Mouse (Mus musculus) hindbrain, embryonic 12.5 days (tissue): ENCODE measurements at regions not wholly inside any gene's neighbourhood (a gene's known extent, or its start where the extent isn't known, plus 50 kb on each side); places are given as distances from the start of the nearest gene placed in this dataset.

Experiments used
- ATAC-seq: fragments of 200-750 bp; cut with Nextera tagmentation; 2 replicates; pipeline ENCODE4 v1.8.0; 2017; ENCODE audit warnings: moderate TSS enrichment; ENCODE audit not compliant: low FRiP score
- H3K27ac ChIP-seq: fragments of 300-500 bp; sonication (generic); 2 replicates; pipeline ENCODE4 v1.5.1; 2016; ENCODE audit warnings: mild to moderate bottlenecking
- H3K27me3 ChIP-seq: fragments of 300-500 bp; sonication (generic); 2 replicates; pipeline ENCODE4 v1.6.1; 2016; ENCODE audit warnings: mild to moderate bottlenecking
- H3K36me3 ChIP-seq: fragments of 300-500 bp; sonication (generic); 2 replicates; pipeline ENCODE4 v1.6.1; 2016; ENCODE audit warnings: mild to moderate bottlenecking
- H3K4me1 ChIP-seq: fragments of 300-500 bp; sonication (generic); 2 replicates; pipeline ENCODE4 v1.6.1; 2016
- H3K4me2 ChIP-seq: fragments of 300-500 bp; sonication (generic); replicated peaks from 2 replicates; pipeline ENCODE4 v1.6.1; 2016; ENCODE audit warnings: mild to moderate bottlenecking
- H3K4me3 ChIP-seq: fragments of 300-500 bp; sonication (generic); 2 replicates; pipeline ENCODE4 v1.5.1; 2016; ENCODE audit warnings: mild to moderate bottlenecking
- H3K9ac ChIP-seq: fragments of 300-500 bp; sonication (generic); 2 replicates; pipeline ENCODE4 v1.6.1; 2016; ENCODE audit warnings: mild to moderate bottlenecking, moderate library complexity
- H3K9me3 ChIP-seq: fragments of 300-500 bp; sonication (generic); replicated peaks from 2 replicates; pipeline ENCODE4 v1.6.1; 2016; ENCODE audit warnings: mild to moderate bottlenecking
- WGBS: fragments of 180-500 bp; shearing (Covaris S2); methylation state at CpG from one replicate; pipeline ENCODE4 v1.1.7; 2016; 5-methylcytosine and 5-hydroxymethylcytosine counted together

- H3K9ac ChIP-seq = no peak overlapping the region
- H3K27me3 ChIP-seq = no peaks in the 10 kb centered on the region
- no peak overlapping the region for H3K4me3 ChIP-seq
- no peaks in the 10 kb centered on the region for H3K9me3 ChIP-seq
- H3K27ac ChIP-seq = no peak overlapping the region
- H3K4me2 ChIP-seq = no peak overlapping the region
- 86% methylated on average over 1 of the region's 1 CpGs for WGBS
- ATAC-seq = no peak
- no peaks in the 10 kb centered on the region for H3K36me3 ChIP-seq
- H3K4me1 ChIP-seq = no peaks in the 10 kb centered on the region
These were observed 188.8 kb downstream of the Sucnr1 start for GRCm38 (mm10) chr3:60270463-60270862.

GRCm38 (mm10) chr3:60273744-60274143 lies 192.1 kb downstream of the Sucnr1 start:
- Histone ChIP-seq H3K9me3 (no peaks in the 10 kb centered on the region), H3K4me3 (no peak overlapping the region), H3K4me1 (no peaks in the 10 kb centered on the region), H3K36me3 (no peaks in the 10 kb centered on the region), H3K27me3 (no peaks in the 10 kb centered on the region), H3K9ac (no peak overlapping the region), H3K27ac (no peak overlapping the region), H3K4me2 (no peak overlapping the region)
- 68% methylated on average over 1 of the region's 1 CpGs for WGBS
- no peak for ATAC-seq

GRCm38 (mm10) chr3:60275249-60275838 lies 193.7 kb downstream of the Sucnr1 start:
- Histone ChIP-seq H3K4me2 (no peak overlapping the region), H3K4me3 (no peak overlapping the region), H3K9ac (no peak overlapping the region), H3K9me3 (no peaks in the 10 kb centered on the region), H3K4me1 (no peaks in the 10 kb centered on the region), H3K27me3 (no peaks in the 10 kb centered on the region), H3K27ac (no peak overlapping the region), H3K36me3 (no peaks in the 10 kb centered on the region)
- no peak for ATAC-seq
- WGBS = 91% methylated on average over 6 of the region's 6 CpGs

- no peak overlapping the region for H3K9ac ChIP-seq
- H3K4me1 ChIP-seq = no peaks in the 10 kb centered on the region
- H3K4me3 ChIP-seq = no peak overlapping the region
- WGBS = 81% methylated on average over 1 of the region's 1 CpGs
- no peak overlapping the region for H3K27ac ChIP-seq
- H3K9me3 ChIP-seq = no peaks in the 10 kb centered on the region
- no peaks in the 10 kb centered on the region for H3K27me3 ChIP-seq
- H3K4me2 ChIP-seq = no peak overlapping the region
- no peak for ATAC-seq
- H3K36me3 ChIP-seq = no peaks in the 10 kb centered on the region
These were observed 194.8 kb upstream of the Mbnl1 start for GRCm38 (mm10) chr3:60277791-60278190.

- Histone ChIP-seq H3K27me3 (no peaks in the 10 kb centered on the region), H3K9ac (no peak overlapping the region), H3K4me1 (no peaks in the 10 kb centered on the region), H3K27ac (no peak overlapping the region), H3K9me3 (no peaks in the 10 kb centered on the region), H3K36me3 (no peaks in the 10 kb centered on the region), H3K4me3 (no peak overlapping the region), H3K4me2 (no peak overlapping the region)
- ATAC-seq = no peak
These were observed 191.4 kb upstream of the Mbnl1 start for GRCm38 (mm10) chr3:60281229-60281628.

GRCm38 (mm10) chr3:60281959-60282495 lies 190.6 kb upstream of the Mbnl1 start:
- Histone ChIP-seq H3K4me2 (no peak overlapping the region), H3K4me3 (no peak overlapping the region), H3K27me3 (no peaks in the 10 kb centered on the region), H3K9me3 (no peaks in the 10 kb centered on the region), H3K9ac (no peak overlapping the region), H3K36me3 (no peaks in the 10 kb centered on the region), H3K27ac (no peak overlapping the region), H3K4me1 (no peaks in the 10 kb centered on the region)
- no peak for ATAC-seq
- 72% methylated on average over 3 of the region's 3 CpGs for WGBS

- H3K27me3 ChIP-seq = no peaks in the 10 kb centered on the region
- 82% methylated on average over 2 of the region's 2 CpGs for WGBS
- no peak overlapping the region for H3K4me2 ChIP-seq
- no peak for ATAC-seq
- H3K27ac ChIP-seq = no peak overlapping the region
- no peaks in the 10 kb centered on the region for H3K36me3 ChIP-seq
- H3K4me1 ChIP-seq = no peaks in the 10 kb centered on the region
- no peak overlapping the region for H3K4me3 ChIP-seq
- no peak overlapping the region for H3K9ac ChIP-seq
- H3K9me3 ChIP-seq = no peaks in the 10 kb centered on the region
These were observed 180.5 kb upstream of the Mbnl1 start for GRCm38 (mm10) chr3:60292142-60292541.

- ATAC-seq = no peak
- no peaks in the 10 kb centered on the region for H3K27me3 ChIP-seq
These were observed 179.7 kb upstream of the Mbnl1 start for GRCm38 (mm10) chr3:60292940-60293339.

GRCm38 (mm10) chr3:60305399-60305798 lies 167.2 kb upstream of the Mbnl1 start:
- Histone ChIP-seq H3K4me1 (no peaks in the 10 kb centered on the region), H3K9me3 (no peaks in the 10 kb centered on the region), H3K4me2 (no peak overlapping the region), H3K4me3 (no peak overlapping the region), H3K36me3 (no peaks in the 10 kb centered on the region), H3K27me3 (no peaks in the 10 kb centered on the region), H3K9ac (no peak overlapping the region), H3K27ac (no peak overlapping the region)
- no peak for ATAC-seq
- WGBS = 90% methylated on average over 3 of the region's 3 CpGs

More at GRCm38 (mm10) chr3:60292940-60293339, 179.7 kb upstream of the Mbnl1 start:
- Histone ChIP-seq H3K9ac (no peak overlapping the region), H3K4me2 (no peak overlapping the region), H3K27ac (no peak overlapping the region), H3K9me3 (no peaks in the 10 kb centered on the region), H3K4me1 (no peaks in the 10 kb centered on the region), H3K4me3 (no peak overlapping the region), H3K36me3 (no peaks in the 10 kb centered on the region)
- 76% methylated on average over 2 of the region's 2 CpGs for WGBS

- no peaks in the 10 kb centered on the region for H3K36me3 ChIP-seq
- no peak overlapping the region for H3K27ac ChIP-seq
- H3K27me3 ChIP-seq = no peaks in the 10 kb centered on the region
- WGBS = 82% methylated on average over 3 of the region's 3 CpGs
- no peak overlapping the region for H3K4me2 ChIP-seq
- no peak overlapping the region for H3K4me3 ChIP-seq
- ATAC-seq = no peak
- H3K4me1 ChIP-seq = no peaks in the 10 kb centered on the region
- no peak overlapping the region for H3K9ac ChIP-seq
- no peaks in the 10 kb centered on the region for H3K9me3 ChIP-seq
These were observed 162.2 kb upstream of the Mbnl1 start for GRCm38 (mm10) chr3:60310402-60310801.

- no peak for ATAC-seq
- Histone ChIP-seq H3K4me1 (no peaks in the 10 kb centered on the region), H3K36me3 (no peaks in the 10 kb centered on the region), H3K4me2 (no peak overlapping the region), H3K27ac (no peak overlapping the region), H3K27me3 (no peaks in the 10 kb centered on the region), H3K9me3 (no peaks in the 10 kb centered on the region), H3K9ac (no peak overlapping the region), H3K4me3 (no peak overlapping the region)
- WGBS = 80% methylated on average over 3 of the region's 3 CpGs
These were observed 161.5 kb upstream of the Mbnl1 start for GRCm38 (mm10) chr3:60311178-60311577.

GRCm38 (mm10) chr3:60320213-60320936 lies 152.3 kb upstream of the Mbnl1 start:
- Histone ChIP-seq H3K4me1 (no peaks in the 10 kb centered on the region), H3K4me2 (no peak overlapping the region), H3K9ac (no peak overlapping the region), H3K4me3 (no peak overlapping the region), H3K27ac (no peak overlapping the region), H3K9me3 (no peaks in the 10 kb centered on the region), H3K36me3 (no peaks in the 10 kb centered on the region), H3K27me3 (no peaks in the 10 kb centered on the region)
- 46% methylated on average over 1 of the region's 1 CpGs for WGBS
- no peak for ATAC-seq

GRCm38 (mm10) chr3:60323514-60323913 lies 149.1 kb upstream of the Mbnl1 start:
- Histone ChIP-seq H3K36me3 (no peaks in the 10 kb centered on the region), H3K4me2 (no peak overlapping the region), H3K27me3 (no peaks in the 10 kb centered on the region), H3K4me3 (no peak overlapping the region), H3K9me3 (no peaks in the 10 kb centered on the region), H3K9ac (no peak overlapping the region), H3K4me1 (no peaks in the 10 kb centered on the region), H3K27ac (no peak overlapping the region)
- ATAC-seq = no peak
